Mouse (Mus musculus) heart, adult 8-10 months (tissue): ENCODE data around the gene Ubl4b. TPM values are rescaled to one million over a fixed set of nuclear protein-coding genes. Genes with fewer than 3 reads are reported as not detected.

Experiments
- DNase-seq: peaks from one replicate; pipeline ENCODE4 v3.0.0; 2022; ENCODE audit warnings: low spot score
- total RNA-seq, 4 experiments: library from RNA; stranded (reverse); gene quantifications; 2 replicates each; pipeline ENCODE4 v1.2.4; 2022

Gene Ubl4b
- total RNA-seq, 4 experiments from 2014 or later: not detected

- no peak for DNase-seq
Measured at GRCm38 (mm10) chr3:107524547-107524946, 30.3 kb downstream of the Ubl4b start.

DNA sequence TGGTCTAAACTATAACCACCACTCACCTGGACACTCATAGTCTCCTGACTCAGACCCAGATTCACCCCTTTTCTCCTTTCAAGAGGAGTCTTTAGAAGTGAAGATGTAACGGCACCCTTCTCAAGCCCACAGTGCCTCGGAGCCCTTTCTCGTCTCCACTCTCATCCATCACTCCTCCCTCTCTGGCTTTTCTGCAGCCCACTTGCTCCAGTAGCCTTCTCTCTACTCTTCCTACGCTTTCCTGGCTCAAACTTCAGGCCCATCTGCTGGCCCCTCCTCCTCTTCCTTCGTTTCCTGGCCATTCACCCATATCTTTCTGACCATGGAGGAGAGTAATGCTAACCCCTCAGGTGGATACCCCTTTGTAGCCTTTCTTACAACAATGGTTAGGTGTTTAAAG is 33.9 kb downstream of the Ubl4b start:
- DNase-seq: no peak

GRCm38 (mm10) chr3:107517631-107518108 is 37.2 kb downstream of the Ubl4b start, which contains the start of gene Slc6a17:
Gene Slc6a17, minus strand, starts transcription at chr3:107518018.
- no peak for DNase-seq

GRCm38 (mm10) chr3:107516776-107517630 is 37.9 kb downstream of the Ubl4b start:
- DNase-seq: no peak

DNA sequence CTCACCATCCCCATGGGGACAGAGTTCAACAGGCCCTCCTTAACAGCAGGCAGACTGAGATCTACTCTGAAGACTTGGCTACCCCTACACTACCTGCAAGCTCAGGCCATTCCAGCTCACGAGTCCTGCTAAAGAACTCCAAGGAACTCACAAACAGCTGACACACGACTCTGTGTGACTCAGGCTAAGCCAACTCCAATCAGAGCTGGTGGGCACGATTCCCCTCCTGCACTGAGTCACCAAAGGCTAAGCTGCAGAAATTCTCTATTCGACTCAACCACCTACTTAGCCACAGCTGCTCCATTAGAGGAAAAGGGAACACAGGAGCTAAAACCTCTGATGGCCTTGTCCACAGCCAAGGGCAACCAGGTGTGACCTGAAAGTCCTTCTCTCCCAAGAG is 38.9 kb downstream of the Ubl4b start:
- no peak for DNase-seq

GRCm38 (mm10) chr3:107511416-107511815 is 43.5 kb downstream of the Ubl4b start:
- DNase-seq: no peak

GRCm38 (mm10) chr3:107508696-107509095 is 46.2 kb downstream of the Ubl4b start:
- DNase-seq: no peak

DNA sequence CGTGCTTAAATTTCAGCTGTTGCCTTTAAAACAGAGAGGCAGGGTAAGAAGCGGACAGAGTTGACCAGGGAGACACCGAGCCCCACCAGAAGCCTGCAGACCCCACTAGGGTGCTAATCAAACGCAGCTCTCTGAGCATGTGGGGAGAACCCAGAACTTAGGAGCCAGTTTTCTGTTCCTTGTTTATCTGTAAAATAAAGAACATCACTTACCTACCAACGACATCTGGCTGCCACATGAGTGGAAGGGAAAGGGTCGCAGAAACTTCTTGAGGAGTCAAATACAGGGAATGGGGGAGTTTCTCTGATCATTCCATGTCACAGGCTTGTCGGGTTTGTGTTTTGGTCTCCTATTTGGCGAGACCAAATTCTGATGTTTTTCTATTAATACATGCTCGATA is 46.9 kb downstream of the Ubl4b start:
- no peak for DNase-seq

DNA sequence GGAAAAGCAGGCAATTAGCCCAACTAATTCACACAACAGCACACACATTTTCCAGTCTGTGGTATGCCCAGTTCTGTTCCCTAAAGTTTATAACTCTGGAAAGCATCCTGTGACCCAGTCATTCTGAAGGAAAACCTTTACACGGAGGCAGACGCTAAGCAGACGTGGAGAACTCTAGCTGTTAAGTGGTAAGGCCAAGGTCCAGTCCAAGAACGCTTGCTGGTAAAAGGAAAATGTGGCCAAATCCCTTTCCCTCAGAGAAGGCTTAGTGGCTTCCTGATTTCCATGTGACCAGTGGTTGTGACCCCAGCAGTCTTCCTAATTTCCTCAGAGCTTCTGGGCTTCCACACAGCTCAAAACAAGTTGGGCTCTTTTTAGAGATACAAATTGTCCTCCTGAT is 48.3 kb downstream of the Ubl4b start:
- DNase-seq: no peak

DNA sequence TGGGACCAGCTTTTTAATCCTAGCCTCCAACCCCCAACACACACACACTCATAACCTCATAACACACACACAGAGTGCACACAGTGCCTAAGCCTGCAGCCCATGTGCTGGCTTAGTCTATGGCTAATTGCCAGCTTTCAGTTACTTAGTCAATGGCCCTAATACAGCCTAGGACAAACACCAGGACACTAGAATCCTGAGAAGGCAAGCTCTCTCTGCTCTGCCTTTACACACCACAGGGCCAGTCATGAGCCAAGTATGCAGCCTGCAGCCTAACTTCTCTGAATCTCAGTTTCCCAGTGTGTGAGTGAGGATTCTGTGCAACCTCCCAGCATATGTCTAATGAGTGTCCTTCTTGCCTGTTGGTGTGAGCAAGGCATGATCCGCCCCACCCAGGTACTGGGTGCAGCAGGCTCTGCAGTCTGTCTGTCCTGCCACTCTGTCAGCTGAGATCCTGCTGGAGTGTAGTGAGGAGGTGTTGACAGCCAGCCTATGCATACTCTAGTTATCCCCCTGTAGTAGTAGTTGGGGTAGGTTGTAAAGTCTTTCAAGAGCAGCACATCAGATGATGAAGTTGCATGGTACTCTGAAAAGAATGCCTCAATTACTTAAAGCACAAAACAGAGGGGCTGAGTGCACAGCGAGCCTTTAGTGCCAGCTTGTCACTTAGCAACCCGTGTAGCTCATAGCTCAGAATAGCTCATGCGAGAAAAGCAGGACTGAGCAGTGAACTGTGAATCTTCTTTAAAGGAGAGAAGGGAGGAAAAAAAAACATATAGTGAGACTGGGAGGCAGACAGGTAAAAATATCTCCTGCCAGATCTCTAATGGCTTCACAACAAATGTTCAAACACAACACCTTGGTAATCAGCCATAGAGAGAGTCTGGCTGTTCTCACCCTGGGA is 49.2 kb downstream of the Ubl4b start:
- DNase-seq: no peak

DNA sequence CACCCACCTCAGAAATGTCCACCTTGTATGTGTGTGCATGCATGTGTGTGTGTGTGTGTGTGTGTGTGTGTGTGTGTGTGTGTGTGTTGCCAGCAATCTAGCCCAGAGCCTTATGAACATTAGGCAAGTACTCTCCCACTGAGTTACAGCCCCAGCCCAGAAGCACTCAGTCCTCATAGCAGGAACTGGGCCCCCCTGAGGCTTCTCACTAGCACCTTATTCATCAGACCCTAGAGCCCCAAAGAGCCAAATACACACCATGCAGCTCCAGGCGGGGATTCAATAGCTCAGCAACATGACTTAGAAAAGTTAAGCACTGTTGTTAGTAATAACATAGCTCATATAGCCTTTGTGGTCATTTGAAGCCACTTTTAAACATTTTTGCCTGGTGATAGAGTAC is 50.3 kb downstream of the Ubl4b start:
- DNase-seq: no peak

- DNase-seq: no peak
Measured at GRCm38 (mm10) chr3:107503716-107504115, 51.2 kb downstream of the Ubl4b start.

Other genes starting within 250 kb of the Ubl4b start
- 10 to 100 TPM; 21.6 to 23.9 (median 22.4) TPM for gene Rbm15, start 221.4 kb downstream of the Ubl4b start, total RNA-seq
- gene Kcnc4, start 95.5 kb downstream of the Ubl4b start, total RNA-seq: under 1 TPM; 0.12 to 0.40 (median 0.31) TPM
- 1 to 10 TPM; 2.4 to 7.4 (median 4.8) TPM for gene Slc6a17, start 37.1 kb downstream of the Ubl4b start, total RNA-seq
- not detected for gene Alx3, start 40.0 kb upstream of the Ubl4b start, total RNA-seq
- gene Gm10961, start 76.2 kb upstream of the Ubl4b start, total RNA-seq: not detected
- 10 to 100 TPM; 17.4 to 22.6 (median 20.4) TPM for gene Strip1, start 76.6 kb upstream of the Ubl4b start, total RNA-seq
- 10 to 100 TPM; 76.2 to 87.9 (median 83.4) TPM for gene Ahcyl1, start 141.5 kb upstream of the Ubl4b start, total RNA-seq
- 10 to 100 TPM; 43.5 to 56.6 (median 51.5) TPM for gene Csf1, start 205.4 kb upstream of the Ubl4b start, total RNA-seq